Mouse (Mus musculus) spleen, adult 2 months (tissue): ENCODE results near the gene Herc6. TPM values are rescaled to one million over a fixed set of nuclear protein-coding genes. Genes with fewer than 3 reads are reported as not detected.
A peak's percentile ranks its signal among the peaks of the same experiment; 100 is the strongest.

Experiments used
- DNase-seq, 2 experiments: peaks; one replicate each; pipeline versions ENCODE4 v3.0.0 to v3.0.0-alpha.2; 2012 to 2021; ENCODE audit warnings: low spot score in 2 of 2, low read depth in 1 of 2
- H3K27ac ChIP-seq: fragments of 200-500 bp; 2 replicates; pipeline ENCODE4 v1.5.1; 2012; ENCODE audit warnings: low read length, inconsistent platforms; ENCODE audit not compliant: insufficient read depth
- H3K27me3 ChIP-seq: fragments of 200-500 bp; 2 replicates; pipeline ENCODE4 v1.6.1; 2012; ENCODE audit warnings: mild to moderate bottlenecking, moderate library complexity, low read length, inconsistent platforms; ENCODE audit not compliant: control insufficient read depth, insufficient read depth
- H3K36me3 ChIP-seq: fragments of 200-500 bp; 2 replicates; pipeline ENCODE4 v1.6.1; 2012; ENCODE audit warnings: mild to moderate bottlenecking, low read length, inconsistent platforms; ENCODE audit not compliant: control insufficient read depth, insufficient read depth
- H3K4me1 ChIP-seq: fragments of 200-500 bp; 2 replicates; pipeline ENCODE4 v1.6.1; 2011; ENCODE audit warnings: inconsistent platforms; ENCODE audit not compliant: control insufficient read depth, insufficient read depth, insufficient read length
- H3K4me3 ChIP-seq: fragments of 200-500 bp; 2 replicates; pipeline ENCODE4 v1.5.1; 2011; ENCODE audit warnings: mild to moderate bottlenecking, inconsistent platforms; ENCODE audit not compliant: insufficient read depth, insufficient read length; ENCODE audit errors: extremely low read depth
- CTCF ChIP-seq: fragments of 200-500 bp; IDR thresholded peaks from 2 replicates; pipeline ENCODE4 v1.5.1; 2011; ENCODE audit warnings: mild to moderate bottlenecking, inconsistent platforms; ENCODE audit not compliant: insufficient read depth, insufficient read length, insufficient replicate concordance; ENCODE audit errors: extremely low read depth
- POLR2A ChIP-seq: fragments of 200-500 bp; IDR thresholded peaks from 2 replicates; pipeline ENCODE4 v1.6.1; 2011; ENCODE audit warnings: low read depth, low read length, inconsistent platforms
- WGBS: fragments of 180-500 bp; shearing (Covaris S2); methylation state at CpG from one replicate; pipeline ENCODE4 v1.1.7; 2018; 5-methylcytosine and 5-hydroxymethylcytosine counted together
- polyA plus RNA-seq: library from polyadenylated mRNA; depleted of rRNA; stranded (reverse); fragments of >200 nt; gene quantifications from 2 replicates; pipeline ENCODE4 v1.2.3, GENCODE M21; 2012

The Herc6 gene
- polyA plus RNA-seq, 1 experiment, result 14.1 TPM

- no peaks in the 10 kb centered on the region for H3K36me3 ChIP-seq
- TF ChIP-seq POLR2A, result no peak
- no peak for TF ChIP-seq CTCF
- no peak for DNase-seq
- H3K4me3 ChIP-seq, result no peak overlapping the region
- H3K27me3 ChIP-seq, result no peaks in the 10 kb centered on the region
- no peaks in the 10 kb centered on the region for H3K4me1 ChIP-seq
- H3K27ac ChIP-seq, result no peak overlapping the region
Observed at GRCm38 (mm10) chr6:57571587-57571986, 9.2 kb upstream of the Herc6 start.

DNA sequence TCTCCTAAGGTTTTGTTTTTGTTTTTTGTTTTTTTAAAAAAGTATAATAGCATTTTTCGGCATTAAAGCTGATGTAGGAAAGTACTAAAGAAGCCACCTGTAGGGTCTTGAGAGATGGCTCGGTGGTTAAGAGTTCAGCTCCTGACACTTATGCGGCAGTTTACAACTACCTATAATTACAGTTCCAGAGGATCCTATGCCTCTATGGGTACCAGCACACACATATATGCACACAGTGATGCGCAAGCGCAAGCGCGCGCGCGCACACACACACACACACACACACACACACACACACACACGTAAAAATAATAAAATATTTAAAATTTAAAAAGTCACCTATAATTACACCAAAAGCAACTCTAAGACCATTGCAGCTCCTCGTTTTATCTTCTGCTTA lies 795 bp downstream of the Herc6 start:
- DNase-seq, result no peak
- Histone ChIP-seq H3K36me3 (no peaks in the 10 kb centered on the region; the same call in 1 of the 2 replicates), H3K4me1 (no peaks in the 10 kb centered on the region), H3K27me3 (no peaks in the 10 kb centered on the region), H3K27ac (peak overlapping the region; percentile 95; the same call in 1 of the 2 replicates), H3K4me3 (peak overlapping the region; percentile 76)
- WGBS, result 62% methylated on average over 12 of the region's 12 CpGs
- TF ChIP-seq CTCF (no peak), POLR2A (no peak)

DNA sequence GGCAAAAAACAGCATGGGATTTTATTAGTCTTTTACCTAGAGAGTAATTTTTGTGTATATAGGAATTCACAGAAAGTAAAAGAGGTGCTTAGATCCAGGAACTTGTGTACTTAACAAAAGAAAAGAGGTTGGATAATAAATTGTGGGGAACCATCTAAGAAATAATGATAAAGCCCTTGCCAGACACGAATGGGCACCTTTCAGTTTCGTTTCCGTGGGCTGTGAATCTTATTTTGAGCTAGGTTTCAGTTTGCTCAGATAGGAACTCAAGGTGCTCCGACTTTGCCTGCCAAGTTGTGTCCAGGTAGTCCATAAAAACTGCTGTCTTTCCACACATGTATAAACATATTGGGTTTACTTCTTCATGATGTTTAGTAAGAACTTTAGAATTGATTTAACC lies 1.6 kb downstream of the Herc6 start:
- peak; percentile 53 to 54 for DNase-seq
- Histone ChIP-seq H3K4me1 (no peaks in the 10 kb centered on the region), H3K27ac (no peak overlapping the region), H3K36me3 (no peaks in the 10 kb centered on the region; the same call in 1 of the 2 replicates), H3K27me3 (no peaks in the 10 kb centered on the region), H3K4me3 (peak overlapping the region; percentile 53)
- TF ChIP-seq POLR2A, result no peak
- TF ChIP-seq CTCF, result no peak
- WGBS, result 4% methylated on average over 4 of the region's 4 CpGs

DNA sequence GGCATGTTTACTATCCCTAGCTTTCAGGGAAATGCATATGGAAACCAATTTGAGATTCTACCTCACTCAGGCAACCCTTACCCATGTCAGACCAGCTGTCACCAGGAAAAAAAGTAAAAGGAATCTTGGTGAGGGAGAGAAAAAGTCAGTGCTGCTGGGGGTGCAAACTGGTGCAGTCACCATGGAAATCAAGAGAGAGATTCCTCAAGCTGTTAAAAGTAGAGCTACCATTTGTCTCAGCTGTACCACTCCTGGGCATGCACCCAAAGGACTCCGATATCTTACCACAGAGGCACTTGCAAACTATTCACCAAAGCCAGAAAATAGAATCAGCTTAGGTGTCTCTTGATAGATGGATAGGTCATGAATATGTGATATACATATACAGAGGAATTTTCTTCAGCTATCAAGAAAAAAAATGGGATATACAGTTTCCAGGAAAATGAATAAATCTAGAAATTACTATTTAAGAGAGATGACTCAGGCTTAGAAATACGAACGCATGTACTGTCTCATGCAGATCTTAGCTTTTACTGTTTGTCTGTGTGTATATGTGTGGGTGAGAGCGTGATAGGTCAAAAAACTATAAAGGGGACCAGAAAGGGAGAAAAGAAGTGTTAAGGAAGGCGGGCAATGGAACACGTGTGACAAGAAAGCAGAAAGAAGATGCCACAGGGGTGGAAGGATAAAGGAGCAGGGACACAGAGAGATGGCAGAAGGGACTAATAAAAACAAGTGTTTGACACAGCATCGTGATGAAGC lies 24.9 kb downstream of the Herc6 start:
- whole genome bisulfite sequencing, result 96% methylated on average over 7 of the region's 7 CpGs
- Histone ChIP-seq H3K27ac (no peak overlapping the region), H3K36me3 (peaks cover 33% of the 10 kb centered on the region), H3K4me3 (no peak overlapping the region), H3K27me3 (no peaks in the 10 kb centered on the region), H3K4me1 (no peaks in the 10 kb centered on the region)
- DNase-seq, result no peak
- no peak for TF ChIP-seq POLR2A
- TF ChIP-seq CTCF, result no peak

GRCm38 (mm10) chr6:57607999-57608398 lies 27.2 kb downstream of the Herc6 start:
- no peak for DNase-seq
- H3K27me3 ChIP-seq, result no peaks in the 10 kb centered on the region
- H3K4me3 ChIP-seq, result no peak overlapping the region
- H3K27ac ChIP-seq, result no peak overlapping the region
- WGBS, result 88% methylated on average over 2 of the region's 2 CpGs
- TF ChIP-seq CTCF (no peak), POLR2A (no peak)
- H3K36me3 ChIP-seq, result peaks cover 30% of the 10 kb centered on the region
- no peaks in the 10 kb centered on the region for H3K4me1 ChIP-seq

DNA sequence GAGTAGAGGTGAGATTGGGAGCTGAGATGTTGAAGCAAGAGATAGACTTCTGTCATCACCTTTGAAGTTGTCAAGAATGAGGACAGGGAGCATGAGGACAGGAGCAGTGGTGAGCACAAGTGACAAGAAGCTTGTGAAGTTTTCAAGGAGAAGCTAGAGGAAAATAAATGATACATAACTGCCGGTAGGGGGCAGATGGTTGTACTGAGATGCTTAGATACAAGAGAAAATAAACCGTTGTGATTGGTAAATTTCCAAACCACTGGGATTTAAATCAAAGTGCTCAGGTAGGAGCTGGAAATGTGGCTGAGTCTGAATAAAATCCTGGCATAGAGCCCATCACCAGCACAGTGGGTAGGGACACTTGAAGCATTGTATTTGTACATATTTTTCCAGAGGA lies 28.8 kb downstream of the Herc6 start:
- TF ChIP-seq CTCF (no peak), POLR2A (no peak)
- WGBS, result 58% methylated on average over 2 of the region's 2 CpGs

GRCm38 (mm10) chr6:57615788-57616187 lies 35.0 kb downstream of the Herc6 start:
- WGBS, result 94% methylated on average over 2 of the region's 2 CpGs
- Histone ChIP-seq H3K27me3 (no peaks in the 10 kb centered on the region), H3K4me3 (no peak overlapping the region), H3K27ac (no peak overlapping the region), H3K36me3 (peaks cover 13% of the 10 kb centered on the region), H3K4me1 (no peaks in the 10 kb centered on the region)
- TF ChIP-seq CTCF (no peak), POLR2A (no peak)
- no peak for DNase-seq

More for the DNA sequence above, 28.8 kb downstream of the Herc6 start:
- no peaks in the 10 kb centered on the region for H3K27me3 ChIP-seq
- H3K4me3 ChIP-seq, result no peak overlapping the region
- no peak overlapping the region for H3K27ac ChIP-seq
- H3K36me3 ChIP-seq, result peaks cover 29% of the 10 kb centered on the region
- no peaks in the 10 kb centered on the region for H3K4me1 ChIP-seq
- DNase-seq, result no peak
